ENCODE assay signal across 23 mouse cellular contexts in genomic region chr17:86926836-86927235, GRCm38 (mm10). TPM values are rescaled to one million over a fixed set of nuclear protein-coding genes. Genes with fewer than 3 reads are reported as not detected.
"Had no signal": no experiment of that assay in that cellular context is flagged by ENCODE, and none has a peak within 500 bp of the region (broad histone marks: within the 10 kb centered on the region; RNA-seq: fewer than 3 reads in every experiment).

No protein-coding gene starts in this region.

- H3K9ac ChIP-seq: lung, embryonic 14.5 days; midbrain, embryonic 12.5 days; neural tube, embryonic 13.5 days; stomach, embryonic 15.5 days had no signal

- H3K36me3 ChIP-seq: midbrain, embryonic 10.5 days; midbrain, embryonic 12.5 days; neural tube, embryonic 13.5 days; stomach, embryonic 15.5 days had no signal

- H3K4me1 ChIP-seq: midbrain, embryonic 10.5 days; stomach, embryonic 15.5 days had no signal

- H3K4me3 ChIP-seq: midbrain, embryonic 10.5 days; midbrain, embryonic 12.5 days; myocyte; neural tube, embryonic 13.5 days; stomach, embryonic 15.5 days had no signal

- H3K9me3 ChIP-seq: stomach, embryonic 15.5 days had no signal

- H3K27ac ChIP-seq: midbrain, embryonic 10.5 days; midbrain, embryonic 12.5 days; neural tube, embryonic 13.5 days; stomach, embryonic 15.5 days; stomach, postnatal 0 days had no signal

- ATAC-seq: midbrain, embryonic 16.5 days had no signal

- H3K27me3 ChIP-seq: midbrain, embryonic 12.5 days; neural tube, embryonic 13.5 days; stomach, embryonic 15.5 days had no signal

- H3K4me2 ChIP-seq: lung, embryonic 14.5 days; midbrain, embryonic 12.5 days; neural tube, embryonic 13.5 days; stomach, embryonic 15.5 days had no signal

- DNase-seq: lung, adult 18-20 months; lung, embryonic 14.5 days; lung, postnatal 10 days; lung, postnatal 4 days; midbrain, embryonic 14.5 days; right cerebral cortex, postnatal 14 days; thymus, adult 2 months; thymus, postnatal 25 days; thymus, postnatal 4 days had no signal

RNA-seq across cellular contexts. Expression of gene Tmem247, which starts 9.7 kb away (rescaled TPM):
- total RNA-seq: megakaryocyte, adult 5-6 weeks; megakaryocyte-erythroid progenitor cell, adult 5-6 weeks; neutrophil, adult 5-6 weeks had no signal
- polyA plus RNA-seq: lung, embryonic 14.5 days; lung, embryonic 16.5 days; midbrain, embryonic 10.5 days; midbrain, embryonic 12.5 days; midbrain, embryonic 14.5 days; midbrain, embryonic 16.5 days; myocyte; neural tube, embryonic 11.5 days; neural tube, embryonic 13.5 days; spleen, adult 2 months; stomach, embryonic 15.5 days; stomach, postnatal 0 days; thymus, adult 2 months; urinary bladder, adult 2 months had no signal

RNA-seq across cellular contexts. Expression of gene Atp6v1e2, which starts 20.9 kb away (rescaled TPM):
- total RNA-seq: megakaryocyte, adult 5-6 weeks; megakaryocyte-erythroid progenitor cell, adult 5-6 weeks; neutrophil, adult 5-6 weeks had no signal
- polyA plus RNA-seq: lung, embryonic 14.5 days; lung, embryonic 16.5 days; midbrain, embryonic 10.5 days; midbrain, embryonic 14.5 days; midbrain, embryonic 16.5 days; myocyte; neural tube, embryonic 11.5 days; neural tube, embryonic 13.5 days; spleen, adult 2 months; stomach, embryonic 15.5 days; thymus, adult 2 months; urinary bladder, adult 2 months had no signal
